Mouse (Mus musculus): ENCODE measurements around the gene Lama2.
"Not testable (repeated sequence)": the region's sequence is repeated elsewhere in the genome, so short reads cannot be mapped to it uniquely, and the experiment has no call there.

Gene Lama2

GRCm38 (mm10) chr10:26936056-26936455 lies 683.5 kb downstream of the Lama2 start:
- not testable (repeated sequence) for DNase-seq (ENCODE audit: low read depth, low spot score)

Data from brain, embryonic 18.5 days (tissue).